Mouse (Mus musculus) G1E (cell line): ENCODE measurements at regions not wholly inside any gene's neighbourhood (a gene's known extent, or its start where the extent isn't known, plus 50 kb on each side); places are given as distances from the start of the nearest gene placed in this dataset.

Experiments
- ATAC-seq: 2 replicates; pipeline ENCODE4 v1.8.0; 2016; ENCODE audit warnings: mild to moderate bottlenecking; ENCODE audit not compliant: insufficient number of reproducible peaks, poor library complexity, low FRiP score, severe bottlenecking; ENCODE audit errors: extremely low read depth
- DNase-seq: peaks from one replicate; pipeline ENCODE4 v3.0.0; 2012; ENCODE audit warnings: low spot score
- H3K27me3 ChIP-seq: 2 replicates; pipeline ENCODE4 v1.6.1; 2012; ENCODE audit warnings: mild to moderate bottlenecking, low read length, inconsistent platforms; ENCODE audit not compliant: insufficient read depth
- H3K36me3 ChIP-seq: replicated peaks from 2 replicates; pipeline ENCODE3; 2012; ENCODE audit warnings: mild to moderate bottlenecking, inconsistent platforms
- H3K4me1 ChIP-seq: 2 replicates; pipeline ENCODE4 v1.6.1; 2012; ENCODE audit warnings: low read depth, low read length, inconsistent platforms, mixed read lengths; ENCODE audit not compliant: insufficient read depth
- H3K4me3 ChIP-seq: 2 replicates; pipeline ENCODE4 v1.5.1; 2012; ENCODE audit warnings: low read depth, mild to moderate bottlenecking, inconsistent platforms, low read length, moderate library complexity, mixed read lengths
- H3K9me3 ChIP-seq: replicated peaks from 2 replicates; pipeline ENCODE4 v1.6.1; 2012; ENCODE audit warnings: inconsistent platforms
- CTCF ChIP-seq: IDR thresholded peaks from 2 replicates; pipeline ENCODE4 v1.5.1; 2012; ENCODE audit warnings: low read depth, low read length, inconsistent platforms, mixed read lengths
- GATA1 ChIP-seq: IDR thresholded peaks from 2 replicates; pipeline ENCODE4 v1.6.1; 2012; ENCODE audit warnings: borderline replicate concordance, low read length, inconsistent platforms, mixed read lengths
- GATA2 ChIP-seq: IDR thresholded peaks from 2 replicates; pipeline ENCODE4 v1.6.1; 2012; ENCODE audit warnings: low read depth, low read length, inconsistent platforms, borderline replicate concordance
- POLR2AphosphoS5 ChIP-seq: IDR thresholded peaks from 2 replicates; pipeline ENCODE4 v1.6.1; 2012; ENCODE audit warnings: low read depth, low read length, inconsistent platforms; ENCODE audit not compliant: insufficient replicate concordance
- TAL1 ChIP-seq: conservative IDR thresholded peaks from 2 replicates; pipeline ENCODE4 v1.6.1; 2012; ENCODE audit warnings: low read depth, low read length, inconsistent platforms, mixed read lengths

DNA sequence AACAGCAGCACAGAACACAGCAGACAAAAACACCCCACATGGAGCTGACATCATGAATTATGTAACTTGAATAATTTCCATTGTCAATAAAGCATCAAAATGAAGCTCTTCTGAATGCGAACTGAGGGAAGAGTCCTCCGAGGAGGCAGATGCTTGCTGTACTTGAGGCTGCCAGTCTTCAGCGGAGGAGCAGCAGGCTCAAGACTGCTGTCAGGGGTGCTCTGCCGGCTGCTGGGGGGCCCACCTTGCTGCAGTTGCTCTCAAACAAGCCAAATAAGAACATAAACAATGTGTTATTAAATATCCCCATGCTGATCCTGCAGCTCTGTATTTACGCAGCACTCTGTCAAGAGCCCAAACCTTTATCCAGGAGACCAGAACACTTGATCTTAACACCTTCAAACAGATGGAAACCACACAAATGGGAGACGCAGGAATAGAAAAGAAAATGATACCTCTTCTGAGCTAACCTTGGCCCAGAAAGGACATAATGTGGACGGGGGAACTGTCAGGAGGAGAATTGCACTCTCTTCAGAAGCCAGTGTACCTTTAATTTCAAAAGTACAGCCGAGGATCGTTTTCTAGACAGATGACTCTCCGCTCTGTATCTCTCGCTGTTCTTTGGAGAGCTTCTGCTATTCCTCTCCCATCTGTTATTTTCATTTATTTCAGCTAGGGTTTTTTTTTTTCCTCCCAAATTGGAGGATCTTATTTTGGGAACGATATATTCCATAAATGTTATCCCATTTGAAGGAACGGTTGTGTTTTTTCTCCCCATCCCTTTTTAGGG lies 612.0 kb upstream of the Arid1b start:
- DNase-seq, result no peak
- ATAC-seq, result no peak
- H3K36me3 ChIP-seq, result no peaks in the 10 kb centered on the region
- no peak overlapping the region for H3K4me3 ChIP-seq
- no peak for TF ChIP-seq GATA2
- TF ChIP-seq CTCF, result no peak
- no peaks in the 10 kb centered on the region for H3K27me3 ChIP-seq
- no peaks in the 10 kb centered on the region for H3K4me1 ChIP-seq
- no peaks in the 10 kb centered on the region for H3K9me3 ChIP-seq

DNA sequence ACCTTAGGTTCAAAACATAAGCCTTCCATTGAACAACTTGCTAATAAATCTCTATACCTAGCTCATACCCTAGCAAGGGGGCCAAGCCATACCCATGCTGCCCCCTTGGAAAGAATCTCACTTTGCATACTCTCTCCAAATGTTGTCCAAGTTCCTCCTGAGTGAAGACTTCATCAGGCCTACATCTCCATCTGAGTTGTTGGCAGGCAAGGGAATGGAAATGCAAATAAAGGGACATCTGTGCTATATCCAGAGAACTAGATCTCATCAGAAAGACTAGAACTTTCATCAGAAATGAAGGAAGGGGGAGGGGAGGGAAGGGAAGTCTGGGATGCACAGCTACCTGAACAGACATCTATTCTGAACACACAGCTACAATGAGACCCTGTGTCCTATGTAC lies 611.4 kb upstream of the Arid1b start:
- no peak for ATAC-seq
- Histone ChIP-seq H3K4me1 (no peaks in the 10 kb centered on the region), H3K9me3 (no peaks in the 10 kb centered on the region), H3K4me3 (no peak overlapping the region), H3K36me3 (no peaks in the 10 kb centered on the region), H3K27me3 (no peaks in the 10 kb centered on the region)
- no peak for TF ChIP-seq POLR2AphosphoS5
- no peak for TF ChIP-seq GATA2
- no peak for TF ChIP-seq TAL1
- TF ChIP-seq GATA1, result no peak
- no peak for TF ChIP-seq CTCF
- DNase-seq, result no peak

DNA sequence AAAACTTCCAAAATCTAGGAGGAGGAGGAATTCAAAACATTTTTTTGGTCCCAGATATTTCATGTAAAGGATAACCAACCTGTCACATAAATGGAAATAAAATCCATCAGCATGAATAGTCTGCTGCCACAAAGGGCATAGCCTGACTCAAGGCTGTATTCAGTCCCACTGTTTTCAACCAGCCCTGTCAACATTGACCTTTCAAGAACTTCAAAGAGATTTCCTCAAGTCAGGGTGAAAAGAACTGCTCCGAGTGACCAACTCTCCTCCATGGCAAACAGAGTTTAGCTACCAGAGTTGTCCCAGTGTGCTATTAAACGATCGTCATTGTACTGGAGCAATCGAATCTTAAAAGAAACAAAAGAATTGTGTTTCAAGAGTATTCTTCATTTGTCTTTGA lies 606.5 kb upstream of the Arid1b start:
- DNase-seq (no peak), ATAC-seq (no peak)
- H3K4me3 ChIP-seq, result no peak overlapping the region
- no peaks in the 10 kb centered on the region for H3K4me1 ChIP-seq
- H3K9me3 ChIP-seq, result no peaks in the 10 kb centered on the region
- no peaks in the 10 kb centered on the region for H3K36me3 ChIP-seq
- TF ChIP-seq GATA1 (no peak), TAL1 (no peak), POLR2AphosphoS5 (no peak), CTCF (no peak), GATA2 (no peak)
- H3K27me3 ChIP-seq, result no peaks in the 10 kb centered on the region

DNA sequence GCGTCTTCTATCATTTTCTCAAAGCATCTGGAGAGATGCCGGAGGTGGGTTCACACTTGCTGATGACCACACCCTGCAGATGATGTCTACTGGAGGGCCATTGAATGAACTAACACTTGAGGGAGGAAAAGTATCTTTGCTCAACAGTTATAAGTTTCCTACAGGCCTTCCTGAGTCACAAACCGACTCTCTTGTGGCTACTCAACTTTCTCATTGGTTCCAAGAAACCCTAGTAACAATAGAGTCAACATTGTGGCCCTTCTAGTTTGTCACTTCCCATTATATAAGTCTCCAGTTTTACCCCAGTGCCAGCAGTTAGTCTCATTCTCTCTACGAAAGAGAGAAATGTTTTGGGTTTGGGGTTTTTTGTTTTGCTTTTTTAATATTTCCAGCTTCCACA lies 604.1 kb upstream of the Arid1b start:
- H3K9me3 ChIP-seq, result no peaks in the 10 kb centered on the region
- DNase-seq (no peak), ATAC-seq (no peak)
- no peak for TF ChIP-seq GATA1
- no peak for TF ChIP-seq GATA2
- TF ChIP-seq POLR2AphosphoS5, result no peak
- TF ChIP-seq TAL1, result no peak
- TF ChIP-seq CTCF, result no peak
- H3K27me3 ChIP-seq, result no peaks in the 10 kb centered on the region
- no peaks in the 10 kb centered on the region for H3K4me1 ChIP-seq
- no peak overlapping the region for H3K4me3 ChIP-seq
- no peaks in the 10 kb centered on the region for H3K36me3 ChIP-seq

DNA sequence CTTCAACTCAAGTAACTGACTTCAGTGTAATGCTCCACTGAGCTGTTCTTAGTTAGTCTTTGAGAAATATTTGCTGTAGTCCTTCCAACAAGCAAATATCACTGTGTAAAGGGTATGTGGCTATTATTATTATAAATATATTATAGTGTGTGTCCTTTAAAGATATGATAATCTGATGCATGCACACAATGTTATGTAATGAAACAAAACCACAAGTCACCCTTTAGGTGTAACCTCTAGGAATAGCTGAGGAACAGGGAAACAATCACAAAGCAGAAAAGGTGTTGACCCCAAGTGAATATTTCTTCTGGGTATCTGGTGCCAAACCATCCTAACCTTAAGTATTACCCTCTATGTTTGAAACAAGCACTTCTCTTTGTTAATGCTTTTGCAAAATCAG lies 603.6 kb upstream of the Arid1b start:
- no peaks in the 10 kb centered on the region for H3K9me3 ChIP-seq
- no peak for ATAC-seq
- H3K4me1 ChIP-seq, result no peaks in the 10 kb centered on the region
- no peak overlapping the region for H3K4me3 ChIP-seq
- no peaks in the 10 kb centered on the region for H3K36me3 ChIP-seq
- DNase-seq, result no peak
- TF ChIP-seq GATA2, result no peak
- TF ChIP-seq POLR2AphosphoS5, result no peak
- TF ChIP-seq CTCF, result no peak
- TF ChIP-seq TAL1, result no peak
- no peak for TF ChIP-seq GATA1
- no peaks in the 10 kb centered on the region for H3K27me3 ChIP-seq

DNA sequence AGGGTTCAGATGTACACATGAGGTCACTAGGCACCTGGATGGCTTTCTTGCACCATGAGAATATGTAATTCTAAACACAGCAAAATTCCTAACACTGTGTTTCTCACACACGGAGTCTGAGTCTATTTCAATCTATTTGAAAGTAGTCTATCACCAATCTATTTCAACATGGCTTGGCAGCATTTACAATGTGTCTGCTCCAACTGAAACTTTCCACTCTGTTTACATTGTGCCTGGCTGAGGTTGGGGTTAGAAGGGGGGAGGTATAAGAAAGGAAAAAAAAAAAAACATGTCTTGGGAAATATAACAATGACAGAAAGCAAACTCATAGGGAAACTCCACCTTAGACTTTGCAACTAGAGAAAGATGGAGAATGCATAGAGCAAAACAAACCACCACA lies 602.9 kb upstream of the Arid1b start:
- Histone ChIP-seq H3K9me3 (no peaks in the 10 kb centered on the region), H3K4me1 (no peaks in the 10 kb centered on the region), H3K27me3 (no peaks in the 10 kb centered on the region), H3K4me3 (no peak overlapping the region), H3K36me3 (no peaks in the 10 kb centered on the region)
- DNase-seq (no peak), ATAC-seq (no peak)
- no peak for TF ChIP-seq TAL1
- no peak for TF ChIP-seq GATA1
- no peak for TF ChIP-seq CTCF
- TF ChIP-seq GATA2, result no peak
- no peak for TF ChIP-seq POLR2AphosphoS5

DNA sequence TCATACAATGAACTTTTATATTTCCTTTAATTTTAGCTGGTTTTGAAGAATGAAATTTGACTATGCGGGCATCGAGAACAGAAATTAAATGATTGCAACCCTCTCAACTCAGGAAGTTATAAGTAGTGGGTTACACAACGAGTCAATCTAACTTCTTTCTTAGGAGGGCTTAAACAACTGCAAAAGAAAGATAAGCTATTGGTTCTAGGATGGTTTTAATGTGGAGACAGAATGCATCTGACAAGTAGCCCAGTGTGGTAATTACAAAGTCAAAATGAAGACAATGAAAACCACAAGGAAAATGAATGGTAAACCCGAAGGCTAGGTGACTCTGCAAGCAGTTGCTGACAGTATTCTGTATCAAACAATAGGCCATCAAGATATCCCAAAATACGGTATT lies 598.0 kb upstream of the Arid1b start:
- Histone ChIP-seq H3K4me3 (no peak overlapping the region), H3K4me1 (no peaks in the 10 kb centered on the region), H3K9me3 (no peaks in the 10 kb centered on the region), H3K27me3 (no peaks in the 10 kb centered on the region), H3K36me3 (no peaks in the 10 kb centered on the region)
- TF ChIP-seq TAL1 (no peak), GATA2 (no peak), POLR2AphosphoS5 (no peak), CTCF (no peak), GATA1 (no peak)
- ATAC-seq, result no peak
- no peak for DNase-seq
